Mouse (Mus musculus) central nervous system, embryonic 11.5 days (tissue): ENCODE measurements around the gene Vmn2r111. TPM values are rescaled to one million over a fixed set of nuclear protein-coding genes. Genes with fewer than 3 reads are reported as not detected.

Experiments used
- polyA plus RNA-seq: library from polyadenylated mRNA; depleted of rRNA; stranded (reverse); fragments of >200 nt; gene quantifications from 2 replicates; pipeline ENCODE4 v1.2.3, GENCODE M21; 2012; rRNA removed

The Vmn2r111 gene
- not detected in 2 replicates for polyA plus RNA-seq

DNA sequence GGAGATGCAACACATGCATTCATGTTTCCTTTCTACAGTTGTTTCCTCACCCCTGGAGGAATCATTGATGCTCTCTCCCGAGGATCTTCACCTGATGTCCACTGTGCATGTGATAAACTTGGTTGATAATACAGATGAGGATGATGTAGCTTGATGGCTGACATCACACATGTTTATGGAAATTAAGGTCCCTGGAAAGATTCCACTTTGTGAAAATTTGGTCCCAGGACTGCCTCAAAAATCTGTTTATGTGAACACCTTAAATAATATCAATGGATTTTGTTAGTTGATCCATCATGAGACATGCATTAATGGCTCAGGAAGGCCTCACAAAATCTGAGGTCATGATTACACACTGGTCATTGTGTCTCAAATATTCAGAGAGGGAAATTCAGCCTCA, at the start of gene Vmn2r111:
Gene Vmn2r111 (minus strand): TSS at position 101 of the 400 bp plus-strand sequence.

DNA sequence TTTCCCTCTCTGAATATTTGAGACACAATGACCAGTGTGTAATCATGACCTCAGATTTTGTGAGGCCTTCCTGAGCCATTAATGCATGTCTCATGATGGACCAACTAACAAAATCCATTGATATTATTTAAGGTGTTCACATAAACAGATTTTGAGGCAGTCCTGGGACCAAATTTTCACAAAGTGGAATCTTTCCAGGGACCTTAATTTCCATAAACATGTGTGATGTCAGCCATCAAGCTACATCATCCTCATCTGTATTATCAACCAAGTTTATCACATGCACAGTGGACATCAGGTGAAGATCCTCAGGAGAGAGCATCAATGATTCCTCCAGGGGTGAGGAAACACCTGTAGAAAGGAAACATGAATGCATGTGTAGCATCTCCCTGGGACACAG, 27.4 kb upstream of the Vmn2r111 start, which contains the start of gene Vmn2r112:
Gene Vmn2r112 (plus strand): TSS at position 301 of the 400 bp plus-strand sequence.

Other genes with a start within 250 kb of the Vmn2r111 start
- 5.3 and 10.3 TPM in 2 replicates for gene Zfp944, start 212.1 kb downstream of the Vmn2r111 start, polyA plus RNA-seq
- 2.0 and 4.7 TPM in 2 replicates for gene Zfp758, start 212.0 kb downstream of the Vmn2r111 start, polyA plus RNA-seq
- gene Zfp946, start 149.3 kb downstream of the Vmn2r111 start, polyA plus RNA-seq: 12.5 and 21.6 TPM in 2 replicates
- gene Vmn2r112, start 27.5 kb upstream of the Vmn2r111 start, polyA plus RNA-seq: not detected in 2 replicates